Mouse (Mus musculus) ES-E14 (cell line): ENCODE results near the gene Ccdc85c. TPM values are rescaled to one million over a fixed set of nuclear protein-coding genes. Genes with fewer than 3 reads are reported as not detected.

Experiments
- DNase-seq: peaks from one replicate; pipeline ENCODE4 v3.0.0-alpha.2; 2013; ENCODE audit warnings: low read depth, low spot score
- H3K27ac ChIP-seq: 2 replicates; pipeline ENCODE4 v1.5.1; 2012; ENCODE audit warnings: low read depth, mild to moderate bottlenecking, low read length, moderate library complexity, mixed read lengths; ENCODE audit not compliant: poor library complexity, insufficient read depth, severe bottlenecking
- H3K36me3 ChIP-seq: 2 replicates; pipeline ENCODE4 v1.6.1; 2012; ENCODE audit warnings: mild to moderate bottlenecking, low read length, moderate library complexity, mixed read lengths; ENCODE audit not compliant: control insufficient read depth, poor library complexity, insufficient read depth, severe bottlenecking
- H3K4me1 ChIP-seq, 2 experiments: fragments of 150-350 bp in 1 of 2; sonication (generic) in 1 of 2; 2 replicates each; pipeline ENCODE4 v1.6.1; 2012; ENCODE audit warnings: low read length in 2 of 2, mild to moderate bottlenecking in 1 of 2, mixed read lengths in 1 of 2; ENCODE audit not compliant: control insufficient read depth in 2 of 2, insufficient read depth in 2 of 2, poor library complexity in 1 of 2
- H3K4me3 ChIP-seq, 2 experiments: fragments of 150-350 bp in 1 of 2; sonication (generic) in 1 of 2; 2 replicates each; pipeline ENCODE4 v1.5.1; 2012; ENCODE audit warnings: low read length in 2 of 2, low read depth in 1 of 2, mild to moderate bottlenecking in 1 of 2, mixed read lengths in 1 of 2; ENCODE audit not compliant: insufficient read depth in 1 of 2, poor library complexity in 1 of 2, severe bottlenecking in 1 of 2
- H3K9ac ChIP-seq: 2 replicates; pipeline ENCODE4 v1.6.1; 2012; ENCODE audit warnings: low read depth, mild to moderate bottlenecking, low read length, mixed read lengths; ENCODE audit not compliant: poor library complexity, insufficient read depth, severe bottlenecking
- H3K9me3 ChIP-seq: fragments of 150-350 bp; sonication (generic); 2 replicates; pipeline ENCODE4 v1.6.1; 2012; ENCODE audit warnings: low read depth, mild to moderate bottlenecking, low read length; ENCODE audit not compliant: control insufficient read depth, insufficient read depth
- CHD2 ChIP-seq: IDR thresholded peaks from 2 replicates; pipeline ENCODE4 v1.6.1; 2014; ENCODE audit warnings: mild to moderate bottlenecking, low read depth, low read length, inconsistent platforms
- HCFC1 ChIP-seq: IDR thresholded peaks from 2 replicates; pipeline ENCODE4 v1.6.1; 2012; ENCODE audit warnings: low read length, inconsistent platforms, borderline replicate concordance; ENCODE audit not compliant: insufficient read depth
- MAFK ChIP-seq: IDR thresholded peaks from 2 replicates; pipeline ENCODE4 v1.6.1; 2014; ENCODE audit warnings: mild to moderate bottlenecking, low read depth, low read length, inconsistent platforms; ENCODE audit not compliant: insufficient read depth
- ZC3H11A ChIP-seq: IDR thresholded peaks from 2 replicates; pipeline ENCODE4 v1.6.1; 2012; ENCODE audit warnings: low read depth, mild to moderate bottlenecking, inconsistent platforms, low read length, borderline replicate concordance
- ZNF384 ChIP-seq: IDR thresholded peaks from 2 replicates; pipeline ENCODE4 v1.6.1; 2012; ENCODE audit warnings: low read depth, low read length, inconsistent platforms
- in situ Hi-C, 2 experiments: fragments of 600-800 bp; cut with MboI; formaldehyde crosslinking; loops; one replicate each; pipeline ENCODE4 v1.15.1; 2025; ENCODE audit warnings: low sequenced_read_pairs in 2 of 2, inconsistent platforms in 1 of 2; ENCODE audit not compliant: unreplicated experiment in 2 of 2
- total RNA-seq: library from RNA; depleted of rRNA; stranded (reverse); fragments of 300-350 nt; gene quantifications from 2 replicates; pipeline ENCODE4 v1.2.3, GENCODE M21; 2012

Gene Ccdc85c
- total RNA-seq, 1 experiment = 21.9 TPM

DNA sequence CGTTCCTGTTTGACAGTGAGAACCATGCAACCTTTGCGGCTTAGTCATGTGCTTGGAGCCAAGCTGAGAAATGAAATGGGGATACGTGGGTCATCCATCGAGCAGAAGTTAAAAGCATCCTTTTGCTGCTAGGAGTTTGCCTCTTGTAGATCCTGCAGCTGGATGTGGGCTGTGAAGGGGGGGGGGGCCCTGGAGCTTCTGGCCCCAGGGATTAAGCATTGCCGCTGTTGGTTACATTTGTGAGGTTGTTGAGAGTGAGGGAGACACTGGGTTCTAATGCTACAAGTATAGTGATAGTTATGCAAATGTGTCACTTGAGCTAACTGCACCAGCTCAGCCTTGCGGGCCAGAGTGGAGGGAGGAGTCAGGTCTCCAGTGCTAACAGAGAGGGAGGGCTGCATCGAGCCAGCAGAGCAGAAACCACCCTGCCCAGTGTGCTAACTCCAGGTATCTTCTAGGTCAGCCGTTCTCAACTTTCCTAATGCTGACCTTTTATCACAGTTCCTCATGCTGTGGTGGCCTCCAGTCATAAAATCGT, 42.0 kb upstream of the Ccdc85c start:
- H3K9ac ChIP-seq = no peak overlapping the region
- H3K36me3 ChIP-seq = no peaks in the 10 kb centered on the region
- H3K27ac ChIP-seq = no peak overlapping the region
- H3K4me1 ChIP-seq = peaks cover 3 to 34% of the 10 kb centered on the region in 2 experiments; a peak in 2 of 4 replicates
- no peak overlapping the region for H3K4me3 ChIP-seq
- no peak for DNase-seq
- in situ Hi-C loops = no loop called here
- TF ChIP-seq HCFC1 (no peak), ZNF384 (no peak), CHD2 (no peak), MAFK (no peak), ZC3H11A (no peak)
- H3K9me3 ChIP-seq = no peaks in the 10 kb centered on the region

DNA sequence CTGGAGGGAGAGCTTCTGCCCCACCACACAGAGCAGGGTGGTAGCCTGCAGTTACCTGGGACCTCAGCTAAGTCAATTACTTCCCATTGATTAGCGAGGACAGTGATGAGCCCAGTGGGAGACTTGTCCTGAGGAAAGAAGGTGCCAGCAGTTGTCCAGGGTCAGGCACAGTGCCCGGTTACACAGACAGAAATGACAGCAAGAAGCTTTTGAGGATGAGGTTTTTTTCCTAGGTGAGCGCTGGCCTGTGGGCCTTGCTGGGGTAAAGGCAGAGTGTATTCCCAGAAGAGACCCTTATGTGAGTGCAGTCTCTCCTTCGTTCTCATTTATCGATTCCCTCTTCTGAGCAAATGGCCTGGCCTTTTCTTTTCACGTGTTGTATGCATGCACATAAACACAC, 41.4 kb upstream of the Ccdc85c start:
- Histone ChIP-seq H3K4me3 (no peak overlapping the region), H3K9me3 (no peaks in the 10 kb centered on the region), H3K27ac (no peak overlapping the region), H3K9ac (no peak overlapping the region), H3K4me1 (peaks cover 3 to 37% of the 10 kb centered on the region in 2 experiments; a peak in 2 of 4 replicates), H3K36me3 (no peaks in the 10 kb centered on the region)
- TF ChIP-seq ZC3H11A (no peak), HCFC1 (no peak), ZNF384 (no peak), MAFK (no peak), CHD2 (no peak)
- in situ Hi-C loops = no loop called here
- DNase-seq = no peak

DNA sequence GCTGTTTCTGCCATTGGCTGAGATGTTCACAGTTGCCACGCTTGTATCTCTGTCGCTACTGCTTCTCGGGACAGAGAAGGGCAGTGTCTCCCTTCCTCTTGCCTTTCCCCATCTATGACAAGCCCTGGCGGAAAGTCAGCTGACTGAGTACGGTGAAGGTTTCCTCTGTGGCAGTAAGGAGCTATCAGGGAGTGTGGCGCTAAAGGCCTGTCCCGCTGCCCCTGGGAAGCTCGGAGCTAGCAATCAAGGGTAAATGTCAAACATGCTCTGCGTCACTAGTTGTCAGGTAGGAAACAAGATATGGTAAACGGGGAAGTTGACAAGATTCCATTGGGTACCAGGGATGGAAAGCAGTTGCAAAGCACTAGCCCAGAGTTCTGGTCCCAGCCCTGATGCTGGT, 40.6 kb upstream of the Ccdc85c start:
- in situ Hi-C loops = no loop called here
- Histone ChIP-seq H3K4me3 (no peak overlapping the region), H3K9ac (no peak overlapping the region), H3K36me3 (no peaks in the 10 kb centered on the region), H3K27ac (no peak overlapping the region), H3K9me3 (no peaks in the 10 kb centered on the region), H3K4me1 (peaks cover 3 to 35% of the 10 kb centered on the region in 2 experiments; a peak in 2 of 4 replicates)
- no peak for DNase-seq
- no peak for TF ChIP-seq CHD2
- TF ChIP-seq HCFC1 = no peak

DNA sequence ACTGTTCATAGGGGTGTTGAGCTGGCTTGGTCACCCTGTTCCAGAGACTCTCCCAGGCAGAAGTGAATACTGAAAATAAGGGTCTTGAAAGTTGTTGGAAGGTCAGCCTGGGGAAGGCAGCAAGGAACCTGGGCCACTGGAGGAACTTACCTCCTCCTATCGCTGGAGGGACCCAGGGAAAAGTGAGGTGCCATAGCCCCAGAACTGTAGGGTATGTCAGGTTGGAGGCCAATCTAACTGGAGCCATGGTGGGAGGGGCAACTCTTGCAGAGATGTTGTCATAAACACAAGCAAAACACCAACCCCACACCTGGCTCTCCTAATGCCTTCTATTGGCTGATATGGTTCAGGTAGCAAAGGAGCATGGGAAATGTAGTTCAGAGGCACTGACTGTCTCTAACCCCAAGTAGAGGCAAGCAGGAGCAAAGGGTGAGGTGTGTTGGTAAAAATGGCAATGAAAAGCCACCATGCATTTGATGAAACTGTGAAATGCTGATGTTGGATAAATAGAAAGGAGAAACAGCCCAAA, 38.1 kb upstream of the Ccdc85c start:
- TF ChIP-seq HCFC1 (peak; percentile 85), CHD2 (no peak), ZC3H11A (no peak), MAFK (no peak)
- Histone ChIP-seq H3K36me3 (no peaks in the 10 kb centered on the region), H3K9me3 (no peaks in the 10 kb centered on the region), H3K4me1 (peaks cover 3 to 25% of the 10 kb centered on the region in 2 experiments; a peak in 1 of 4 replicates), H3K4me3 (no peak overlapping the region), H3K9ac (no peak overlapping the region), H3K27ac (no peak overlapping the region)
- in situ Hi-C loops = no loop called here
- DNase-seq = no peak

DNA sequence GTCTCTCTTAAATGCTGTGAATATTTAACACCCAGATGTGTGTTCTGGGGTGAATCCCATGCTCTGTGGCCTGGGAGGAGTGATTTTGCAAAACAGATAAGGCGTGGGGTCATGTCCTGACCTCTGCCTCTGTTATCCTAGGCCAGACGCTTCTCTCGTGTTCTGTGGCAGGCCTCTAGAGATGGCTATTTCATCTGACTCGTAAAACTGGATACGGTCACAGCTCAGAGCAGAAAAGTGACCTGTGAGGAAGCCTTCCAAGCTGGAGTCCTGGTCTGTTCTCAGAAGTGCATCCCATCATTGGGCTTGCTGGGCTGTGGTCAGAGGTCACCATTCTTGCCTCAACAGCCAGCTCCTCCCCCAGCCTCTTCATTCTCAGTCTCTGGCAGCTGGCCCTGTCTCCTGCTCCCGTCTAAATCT, 37.2 kb upstream of the Ccdc85c start:
- H3K36me3 ChIP-seq = no peaks in the 10 kb centered on the region
- no peak overlapping the region for H3K27ac ChIP-seq
- H3K9me3 ChIP-seq = no peaks in the 10 kb centered on the region
- H3K9ac ChIP-seq = no peak overlapping the region
- in situ Hi-C loops = no loop called here
- TF ChIP-seq ZNF384 = no peak
- no peak for TF ChIP-seq MAFK
- TF ChIP-seq CHD2 = no peak
- no peak for TF ChIP-seq ZC3H11A
- TF ChIP-seq HCFC1 = no peak
- H3K4me3 ChIP-seq = no peak overlapping the region
- peaks cover 0 to 18% of the 10 kb centered on the region in 2 experiments; a peak in 1 of 4 replicates for H3K4me1 ChIP-seq
- DNase-seq = no peak
